ENCODE assay signal across 17 mouse cellular contexts in genomic region chr9:115483024-115483423, GRCm38 (mm10).
DNase-seq lines count a peak whose midpoint lies in the region; ATAC-seq lines count a peak whose summit lies in the region.
"Had no signal": no experiment of that assay in that cellular context is flagged by ENCODE, and none has a peak within 500 bp of the region (broad histone marks: within the 10 kb centered on the region; RNA-seq: fewer than 3 reads in every experiment).

No protein-coding gene starts in this region.

- DNase-seq in CD4-positive, CD25-positive, alpha-beta regulatory T cell, adult 2 months (ENCODE audit: low read depth, low spot score): peak; percentile 28
- DNase-seq in left cerebral cortex, adult 11 months (ENCODE audit: low spot score): no peak
- no peak for DNase-seq in lung, postnatal 25 days (ENCODE audit: low spot score)
- DNase-seq: adrenal gland, adult 8-10 months; adrenal gland, postnatal 14 days; adrenal gland, postnatal 36 days; cerebellum, adult 11-12 months; cerebellum, adult 2 months; cerebellum, adult 9-10 months; cerebellum, postnatal 10 days; cerebellum, postnatal 25 days; forebrain, postnatal 0 days had no signal

- peak; percentile 64 for ATAC-seq in CD4-positive, CD25-positive, alpha-beta regulatory T cell, adult 4 months
- ATAC-seq in inflammation-experienced regulatory T-cells, adult 6 months: peak; percentile 36
- ATAC-seq in frontal cortex, adult (ENCODE audit: low TSS enrichment): no peak
- ATAC-seq: forebrain, embryonic 13.5 days; forebrain, embryonic 15.5 days; forebrain, postnatal 0 days had no signal
